Mouse (Mus musculus): ENCODE data around the gene Sprr2a1.
"Not testable (repeated sequence)": the region's sequence is repeated elsewhere in the genome, so short reads cannot be mapped to it uniquely, and the experiment has no call there.

Gene Sprr2a1

GRCm38 (mm10) chr3:92215569-92215968, at the start of gene Sprr2a1, which contains the start of gene Sprr2a2:
Gene Sprr2a1 (plus strand): TSS chr3:92215799.
Gene Sprr2a2 (plus strand): TSS chr3:92215920.
- DNase-seq, result not testable (repeated sequence)

GRCm38 (mm10) chr3:92169847-92170246, 45.8 kb upstream of the Sprr2a1 start:
- DNase-seq, result no peak

GRCm38 (mm10) chr3:92176880-92177279, 38.7 kb upstream of the Sprr2a1 start:
- DNase-seq, result no peak

- DNase-seq, result no peak
Observed at GRCm38 (mm10) chr3:92195512-92196200, 19.9 kb upstream of the Sprr2a1 start.

- DNase-seq, result not testable (repeated sequence)
Observed at GRCm38 (mm10) chr3:92211133-92211925, 4.3 kb upstream of the Sprr2a1 start.

- DNase-seq, result not testable (repeated sequence)
Observed at GRCm38 (mm10) chr3:92212059-92212458, 3.5 kb upstream of the Sprr2a1 start.

GRCm38 (mm10) chr3:92213651-92214050, 1.9 kb upstream of the Sprr2a1 start:
- not testable (repeated sequence) for DNase-seq

- not testable (repeated sequence) for DNase-seq
Observed at GRCm38 (mm10) chr3:92219031-92219430, 3.4 kb downstream of the Sprr2a1 start.

GRCm38 (mm10) chr3:92223708-92224107, 8.1 kb downstream of the Sprr2a1 start:
- DNase-seq, result not testable (repeated sequence)

GRCm38 (mm10) chr3:92227410-92227809, 11.8 kb downstream of the Sprr2a1 start:
- peak; percentile 1 for DNase-seq

GRCm38 (mm10) chr3:92236463-92237189, 21.0 kb downstream of the Sprr2a1 start:
- not testable (repeated sequence) for DNase-seq

GRCm38 (mm10) chr3:92238736-92239135, 23.1 kb downstream of the Sprr2a1 start:
- DNase-seq, result not testable (repeated sequence)

GRCm38 (mm10) chr3:92239197-92239596, 23.6 kb downstream of the Sprr2a1 start:
- DNase-seq, result not testable (repeated sequence)

- not testable (repeated sequence) for DNase-seq
Observed at GRCm38 (mm10) chr3:92244833-92245232, 29.2 kb downstream of the Sprr2a1 start.

- DNase-seq, result not testable (repeated sequence)
Observed at GRCm38 (mm10) chr3:92246245-92246644, 30.6 kb downstream of the Sprr2a1 start.

- not testable (repeated sequence) for DNase-seq
Observed at GRCm38 (mm10) chr3:92248494-92248893, 32.9 kb downstream of the Sprr2a1 start.

GRCm38 (mm10) chr3:92250450-92250849, 34.9 kb downstream of the Sprr2a1 start:
- not testable (repeated sequence) for DNase-seq

GRCm38 (mm10) chr3:92253860-92254259, 38.3 kb downstream of the Sprr2a1 start:
- not testable (repeated sequence) for DNase-seq

- DNase-seq, result not testable (repeated sequence)
Observed at GRCm38 (mm10) chr3:92258526-92258925, 42.9 kb downstream of the Sprr2a1 start.

GRCm38 (mm10) chr3:92263462-92263861, 47.9 kb downstream of the Sprr2a1 start:
- DNase-seq, result not testable (repeated sequence)
